Mouse (Mus musculus) thymus, adult 18-20 months (tissue): ENCODE measurements at regions not wholly inside any gene's neighbourhood (a gene's known extent, or its start where the extent isn't known, plus 50 kb on each side); places are given as distances from the start of the nearest gene placed in this dataset.
"Not testable (repeated sequence)": the region's sequence is repeated elsewhere in the genome, so short reads cannot be mapped to it uniquely, and the experiment has no call there.

Experiments
- DNase-seq, 2 experiments: peaks; one replicate each; pipeline ENCODE4 v3.0.0; 2022; ENCODE audit warnings: mixed read lengths in 2 of 2

DNA sequence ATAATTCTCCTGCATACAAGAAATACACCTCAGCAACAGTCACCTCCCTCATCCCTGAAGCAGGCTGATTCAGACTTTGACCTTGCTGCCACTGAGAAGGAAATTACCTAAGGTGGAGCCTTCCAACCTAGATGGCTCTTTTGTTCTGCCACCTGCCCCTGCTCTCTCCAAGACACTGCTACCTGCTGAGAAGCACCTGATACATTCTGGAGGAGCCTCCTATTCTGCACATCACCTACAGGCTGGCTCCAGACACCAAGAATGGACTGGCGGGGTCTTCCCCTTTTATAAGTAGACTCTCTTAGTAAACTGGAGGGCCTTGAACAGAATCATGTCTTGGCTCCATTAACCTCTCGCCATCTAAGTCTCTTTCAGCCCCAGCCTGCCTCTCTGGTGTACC lies 1149.5 kb upstream of the 2610301B20Rik start:
- not testable (repeated sequence) for DNase-seq

DNA sequence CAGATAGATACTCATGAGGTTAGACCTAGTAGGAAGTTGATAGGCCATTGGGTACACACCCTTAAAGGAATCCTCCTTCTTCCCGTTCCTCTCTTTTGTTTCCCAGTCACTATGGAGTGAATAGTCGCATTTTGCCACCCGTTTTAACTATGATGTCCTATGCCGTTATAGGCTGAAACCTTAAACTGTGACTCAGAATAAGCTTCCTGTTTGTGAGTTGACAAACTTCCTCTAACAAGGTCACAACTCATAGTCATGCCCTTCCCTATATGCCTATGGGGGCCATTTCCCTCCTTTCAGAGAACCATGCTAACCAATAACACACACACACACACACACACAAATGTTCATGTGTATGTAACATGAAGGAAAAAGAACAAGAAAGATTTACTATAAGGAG lies 1136.6 kb upstream of the 2610301B20Rik start:
- DNase-seq: no peak

DNA sequence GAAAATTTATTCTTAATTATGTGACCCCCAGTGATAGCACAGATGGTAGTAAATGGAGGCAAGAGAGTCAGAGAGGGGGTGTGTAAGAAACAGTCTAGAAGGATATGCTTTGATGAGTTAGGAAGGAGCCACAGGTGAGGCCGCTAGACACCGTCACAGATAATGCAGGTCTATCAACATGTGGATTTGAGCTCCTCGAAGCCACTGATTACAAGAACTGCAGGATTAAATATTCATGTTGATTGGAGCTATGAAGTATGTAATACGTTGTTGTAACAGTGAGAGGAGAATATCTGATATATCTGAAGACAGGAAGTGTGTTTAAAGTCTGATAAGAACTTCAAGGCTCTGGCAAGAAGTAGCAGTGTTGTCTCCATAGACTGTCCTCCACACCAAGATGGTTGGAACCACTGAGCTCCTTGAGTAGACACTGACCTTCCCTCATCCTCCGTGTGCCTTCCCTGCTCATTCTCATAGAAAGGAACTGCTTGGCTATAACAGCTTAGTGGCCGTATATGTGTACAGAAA lies 1126.8 kb upstream of the 2610301B20Rik start:
- no peak for DNase-seq

DNA sequence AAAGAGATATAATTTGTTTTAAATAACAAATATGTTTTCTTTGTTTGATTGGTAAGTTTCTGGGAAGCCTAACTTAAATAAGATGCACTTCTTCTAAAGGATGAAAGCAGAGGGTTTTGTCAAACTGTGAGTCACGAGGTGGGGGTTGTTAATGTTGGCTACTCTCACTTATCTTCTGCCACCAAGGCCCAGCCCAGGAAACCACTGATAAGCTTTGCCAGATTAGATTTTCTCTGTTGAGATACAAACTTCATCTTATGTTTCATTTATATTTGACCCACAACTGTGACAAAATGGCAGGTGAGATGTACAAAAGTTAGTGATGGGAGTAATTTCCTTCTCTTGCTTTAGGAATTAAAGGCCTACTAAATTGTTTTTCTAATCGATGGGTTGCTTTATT lies 1126.2 kb upstream of the 2610301B20Rik start:
- DNase-seq: no peak

DNA sequence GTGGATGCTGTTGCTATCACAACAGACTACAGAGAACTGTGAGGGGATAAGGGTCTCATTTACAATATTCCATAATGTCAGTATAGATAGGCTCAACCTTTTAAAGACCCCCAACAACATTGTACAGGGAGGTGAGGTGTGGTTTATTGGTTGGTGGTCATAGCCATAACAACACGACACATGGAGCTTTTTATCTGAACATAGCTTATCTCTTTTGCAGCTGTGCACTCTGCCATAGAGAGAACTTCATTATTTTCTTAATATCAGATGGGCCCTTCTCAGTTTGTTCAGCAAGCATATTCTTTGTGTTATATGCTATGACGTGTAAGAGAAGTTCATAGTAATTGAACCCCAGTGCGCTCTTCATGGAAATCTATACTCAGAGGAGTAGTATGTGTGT lies 1124.4 kb upstream of the 2610301B20Rik start:
- DNase-seq: no peak

DNA sequence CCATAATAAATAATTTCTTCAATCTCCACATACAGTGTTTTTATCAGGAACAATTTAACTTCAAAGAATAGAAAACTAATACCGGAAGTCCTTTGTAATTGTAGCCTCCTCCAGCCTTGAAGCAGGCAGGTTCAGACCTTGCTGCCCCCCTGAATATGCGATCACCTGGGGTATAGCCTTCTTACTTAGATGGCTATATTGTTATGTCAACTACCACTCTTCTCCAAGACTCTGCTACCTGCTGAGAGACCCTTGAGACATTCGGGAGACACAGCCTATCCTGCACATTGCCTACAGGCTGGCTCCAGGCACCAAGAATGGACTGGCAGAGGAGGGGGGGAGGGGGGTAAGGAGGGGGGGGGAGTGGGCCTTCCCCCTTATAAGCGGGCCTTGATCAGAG lies 1123.9 kb upstream of the 2610301B20Rik start:
- no peak for DNase-seq

DNA sequence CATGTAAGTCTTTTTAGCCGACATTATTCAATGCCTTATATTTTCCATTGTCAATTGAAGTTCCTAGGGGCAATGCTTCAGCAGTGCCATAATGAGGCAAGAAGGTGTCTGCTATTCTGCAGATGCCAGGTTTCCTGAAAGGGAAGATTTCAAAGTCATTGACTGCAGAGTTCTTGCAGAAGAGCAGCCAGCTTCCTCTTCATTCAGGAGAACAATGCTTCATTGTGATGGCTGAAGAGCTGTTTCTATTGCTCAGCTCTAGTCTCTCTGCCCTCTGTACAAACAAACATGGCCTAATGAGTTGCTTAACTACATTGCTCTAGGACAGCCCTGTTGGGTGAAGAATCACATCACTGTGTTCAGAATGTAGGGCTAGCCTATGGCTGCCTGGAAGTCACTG lies 1111.0 kb upstream of the 2610301B20Rik start:
- DNase-seq: no peak

DNA sequence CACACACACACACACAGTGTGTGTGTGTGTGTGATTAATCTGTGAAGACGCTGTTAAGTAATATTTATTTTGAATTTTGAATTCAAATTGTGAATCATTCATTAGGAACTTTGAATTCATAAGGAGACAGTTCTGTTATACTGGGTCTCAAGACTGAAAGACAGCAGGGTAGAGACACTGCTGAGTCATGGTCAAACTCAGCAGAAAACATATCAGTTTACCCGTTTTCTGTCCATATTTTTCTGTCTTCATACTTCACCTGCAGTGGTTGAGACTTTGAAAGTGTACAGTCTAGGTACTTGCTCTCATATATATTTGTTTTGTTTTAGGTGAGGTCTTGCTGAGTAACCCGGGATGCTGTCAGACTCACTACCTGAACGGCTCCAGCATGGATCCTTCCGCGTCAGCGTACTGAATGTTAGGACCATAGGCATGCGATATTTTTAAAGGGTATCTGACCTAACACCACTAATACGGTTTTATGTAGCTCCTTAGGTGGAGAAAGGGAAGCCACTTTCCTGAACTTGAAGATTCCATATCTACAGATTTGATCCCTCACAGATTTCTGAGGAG lies 1104.6 kb upstream of the 2610301B20Rik start:
- no peak for DNase-seq

DNA sequence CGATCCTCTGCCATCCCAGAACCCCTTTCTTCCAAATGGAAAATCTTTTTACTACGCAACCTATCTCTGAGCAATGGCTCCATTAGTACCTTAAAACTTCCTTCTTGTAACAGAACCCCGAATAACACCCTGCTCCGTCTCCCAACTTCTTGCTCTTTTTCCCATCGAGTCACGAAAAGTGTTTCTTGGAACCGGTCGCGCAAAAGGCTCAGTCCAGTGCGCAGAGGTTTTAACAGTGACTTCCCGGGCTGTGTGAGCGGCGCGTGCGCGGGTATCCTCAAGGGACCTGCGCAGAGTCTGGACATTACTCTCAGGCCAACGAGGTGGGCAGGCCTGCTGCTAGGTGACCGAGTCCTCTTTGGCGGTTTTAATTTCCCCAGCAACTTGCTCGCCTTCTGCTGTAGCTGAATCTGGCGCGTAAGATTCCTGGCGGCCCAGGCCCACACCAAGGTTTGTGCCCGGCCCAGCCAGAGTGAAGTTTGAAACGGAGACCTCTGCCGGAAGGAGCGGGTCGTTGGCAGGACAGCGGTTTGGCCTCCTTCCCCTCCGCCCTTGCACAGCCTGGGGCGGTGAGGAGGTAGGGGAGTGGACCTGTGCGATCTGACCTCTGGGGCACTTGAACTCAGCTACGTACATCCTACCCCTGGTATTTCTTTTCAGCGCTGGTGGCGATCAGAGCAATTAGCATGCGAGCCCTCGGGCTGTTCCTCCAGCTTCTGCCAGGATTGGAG lies 1103.8 kb upstream of the 2610301B20Rik start:
- DNase-seq: peak; percentile 4

DNA sequence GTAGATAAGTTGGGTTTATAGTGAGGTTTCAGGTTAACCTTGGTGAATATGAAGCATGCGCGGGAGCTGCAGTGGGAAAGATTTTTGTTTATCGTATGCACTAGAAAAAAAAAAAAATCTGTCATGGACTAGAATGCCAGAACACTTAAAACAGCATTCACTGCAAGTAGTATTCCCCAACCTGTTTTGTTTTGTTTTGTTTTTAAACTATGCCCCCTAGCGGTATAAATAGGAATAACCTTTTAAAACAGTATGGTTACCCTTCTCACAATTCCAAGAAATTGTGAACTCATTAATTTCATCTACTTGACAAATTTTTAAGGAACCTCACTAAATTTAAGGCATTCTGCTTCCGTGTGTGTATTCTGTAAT lies 1103.2 kb upstream of the 2610301B20Rik start:
- no peak for DNase-seq

DNA sequence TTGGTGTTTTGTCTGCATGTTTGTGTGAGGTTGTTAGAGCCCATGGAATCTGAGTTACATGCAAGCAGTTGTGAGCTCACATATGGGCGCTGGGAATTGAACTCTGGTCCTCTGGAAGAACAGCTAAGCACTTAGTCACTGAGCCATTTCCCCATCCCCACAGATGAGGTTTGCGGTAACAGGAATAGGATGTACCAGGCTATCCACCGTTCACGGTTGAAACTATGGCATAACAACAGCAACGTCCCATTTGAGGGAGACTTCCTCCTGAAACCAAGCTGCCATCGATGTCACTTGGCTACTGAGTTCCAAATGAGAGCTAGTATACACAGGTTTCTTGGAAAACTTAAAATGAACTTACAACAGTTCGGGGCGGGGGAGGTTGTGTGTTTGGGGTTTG lies 1095.9 kb upstream of the 2610301B20Rik start:
- no peak for DNase-seq

DNA sequence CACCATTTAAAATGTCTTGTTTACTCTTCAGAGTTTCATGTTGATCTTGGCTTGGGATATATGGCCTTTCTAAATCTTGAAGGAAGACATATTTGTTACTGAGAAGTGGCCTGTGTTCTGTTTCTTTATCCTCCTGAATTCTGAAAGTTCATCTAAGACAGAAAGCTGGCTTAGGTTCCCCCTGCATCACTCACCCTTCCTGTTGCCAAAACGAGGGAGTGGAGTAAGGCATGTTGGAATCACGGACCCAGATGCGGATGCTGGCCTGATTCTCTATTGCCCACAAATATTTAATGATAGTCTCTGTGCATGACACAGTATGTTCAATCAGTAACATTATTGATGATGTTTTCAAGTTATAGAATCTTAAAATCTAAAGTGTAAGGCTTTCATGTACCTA lies 1094.7 kb upstream of the 2610301B20Rik start:
- no peak for DNase-seq

DNA sequence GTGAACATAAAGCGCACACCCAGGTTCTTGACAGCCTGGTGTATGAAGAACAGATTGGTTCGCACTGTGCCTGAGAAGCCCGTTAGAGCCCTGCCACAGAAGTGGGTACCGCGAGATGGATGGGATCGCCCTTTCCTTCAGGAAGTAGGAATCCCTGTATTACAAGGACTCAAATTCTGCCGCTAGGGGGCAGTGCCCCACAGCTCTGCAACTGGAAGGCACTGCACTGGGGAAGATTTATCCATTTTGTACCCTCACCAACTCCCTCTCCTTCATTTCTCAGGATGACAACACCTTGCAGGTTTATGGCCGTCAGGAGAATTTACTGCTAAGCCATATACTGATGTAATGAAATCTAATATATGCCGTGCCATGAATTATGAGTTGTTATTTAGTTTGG lies 1094.1 kb upstream of the 2610301B20Rik start:
- peak in 1 of 2 experiments; percentile 3 for DNase-seq

DNA sequence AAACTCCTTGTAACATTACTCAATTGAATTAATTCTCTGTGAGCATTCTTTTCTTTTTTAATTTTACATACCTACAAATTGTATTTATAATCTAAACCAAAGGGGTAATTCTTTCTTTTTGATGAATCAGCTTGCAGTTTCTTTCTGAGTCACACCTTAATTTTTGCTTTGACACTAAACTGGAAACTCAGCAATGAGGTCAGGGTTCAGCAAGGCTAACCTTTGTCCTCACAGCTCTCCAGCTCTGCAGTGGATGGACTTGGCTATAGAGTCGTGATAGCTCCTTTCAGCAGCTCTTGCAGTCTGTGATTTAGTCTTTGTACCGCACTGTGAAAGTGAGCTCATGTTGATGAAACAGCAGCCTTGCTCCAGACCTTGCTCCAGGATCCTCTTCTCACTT lies 1093.0 kb upstream of the 2610301B20Rik start:
- no peak for DNase-seq

DNA sequence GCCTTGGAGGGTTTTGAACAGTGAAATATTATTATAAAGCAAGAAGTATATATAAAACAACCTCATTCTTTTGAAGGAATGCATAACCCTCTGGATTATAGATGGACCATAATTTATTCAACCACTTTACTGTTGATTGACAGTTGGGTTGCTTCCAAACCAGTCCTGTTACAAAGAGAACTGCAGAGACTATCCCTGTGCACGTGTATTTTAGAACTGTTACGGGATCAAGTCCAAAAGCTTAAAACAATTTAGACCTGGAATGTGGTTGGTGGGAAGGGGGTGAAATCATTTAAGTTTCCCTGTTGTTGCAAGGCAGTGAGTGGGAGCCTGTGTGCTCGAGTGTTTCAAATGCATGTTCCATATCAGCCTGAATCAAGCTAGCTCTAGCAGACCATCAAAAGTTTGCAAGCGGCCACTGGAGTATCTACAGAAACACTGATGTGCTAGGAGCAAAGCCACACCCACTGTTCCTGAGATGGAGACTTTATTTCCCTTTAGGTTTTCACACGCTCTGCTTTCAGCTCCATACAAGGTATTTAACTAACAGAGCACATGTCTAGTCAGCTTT lies 1086.4 kb upstream of the 2610301B20Rik start:
- no peak for DNase-seq

DNA sequence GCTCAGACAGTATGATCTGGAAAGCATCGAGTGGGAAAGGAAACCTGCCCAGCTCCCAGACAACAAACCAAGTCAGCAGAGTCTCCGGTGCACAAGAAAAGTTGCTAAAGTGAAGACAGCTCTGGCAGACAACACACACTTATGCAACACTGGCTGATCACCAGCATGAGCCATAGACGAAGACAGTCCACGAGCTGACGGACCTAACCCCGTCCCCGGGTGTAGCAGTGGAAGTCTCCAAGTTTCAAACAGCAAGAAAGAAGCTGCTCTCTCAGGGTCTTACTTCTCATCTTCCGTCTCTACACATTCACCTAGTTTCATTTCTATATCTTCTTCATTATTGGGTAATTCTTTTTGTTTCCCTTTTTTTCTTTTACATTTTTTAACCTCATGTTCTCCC lies 1083.8 kb upstream of the 2610301B20Rik start:
- no peak for DNase-seq
